Mouse (Mus musculus) lung, adult 2 months (tissue): Measurements from ENCODE around the gene Alk.

ENCODE experiments used
- CTCF ChIP-seq: fragments of 200-500 bp; IDR thresholded peaks from 2 replicates; pipeline ENCODE4 v1.5.1; 2011; ENCODE audit warnings: mild to moderate bottlenecking, low read length, control low read depth; ENCODE audit not compliant: insufficient read depth
- POLR2A ChIP-seq: fragments of 200-500 bp; IDR thresholded peaks from 2 replicates; pipeline ENCODE4 v1.6.1; 2011; ENCODE audit warnings: low read depth, mild to moderate bottlenecking, control low read depth, low read length, borderline replicate concordance; ENCODE audit errors: extremely low read depth

DNA sequence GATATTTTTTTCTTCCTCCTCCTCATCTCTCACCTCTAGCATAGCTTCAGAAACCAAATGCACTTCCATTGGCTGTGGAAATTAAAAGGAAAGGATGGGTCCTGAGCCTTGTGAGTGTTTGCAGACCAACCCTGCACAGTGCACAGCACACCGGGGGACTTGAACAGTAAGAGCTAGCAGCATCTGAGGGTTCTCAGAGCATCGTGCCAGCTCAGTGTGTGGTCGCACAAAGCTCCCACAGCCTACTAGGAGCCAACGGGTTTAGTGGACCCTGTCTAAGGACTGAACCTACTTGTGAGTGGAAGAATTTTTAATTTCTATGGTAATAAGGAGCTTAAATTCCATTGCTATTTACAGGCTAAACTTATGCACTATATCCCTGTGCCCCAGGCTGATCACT is 58.2 kb downstream of the Alk start:
- TF ChIP-seq CTCF (no peak), POLR2A (no peak)
